Mouse (Mus musculus): ENCODE data around the gene Blm. TPM values are rescaled to one million over a fixed set of nuclear protein-coding genes. Genes with fewer than 3 reads are reported as not detected.

The Blm gene
- polyA plus RNA-seq (2015; fragmentation: Nextera tagmentation; extraction: Ambion mirVana): 16.8 and 17.4 TPM in 2 replicates

DNA sequence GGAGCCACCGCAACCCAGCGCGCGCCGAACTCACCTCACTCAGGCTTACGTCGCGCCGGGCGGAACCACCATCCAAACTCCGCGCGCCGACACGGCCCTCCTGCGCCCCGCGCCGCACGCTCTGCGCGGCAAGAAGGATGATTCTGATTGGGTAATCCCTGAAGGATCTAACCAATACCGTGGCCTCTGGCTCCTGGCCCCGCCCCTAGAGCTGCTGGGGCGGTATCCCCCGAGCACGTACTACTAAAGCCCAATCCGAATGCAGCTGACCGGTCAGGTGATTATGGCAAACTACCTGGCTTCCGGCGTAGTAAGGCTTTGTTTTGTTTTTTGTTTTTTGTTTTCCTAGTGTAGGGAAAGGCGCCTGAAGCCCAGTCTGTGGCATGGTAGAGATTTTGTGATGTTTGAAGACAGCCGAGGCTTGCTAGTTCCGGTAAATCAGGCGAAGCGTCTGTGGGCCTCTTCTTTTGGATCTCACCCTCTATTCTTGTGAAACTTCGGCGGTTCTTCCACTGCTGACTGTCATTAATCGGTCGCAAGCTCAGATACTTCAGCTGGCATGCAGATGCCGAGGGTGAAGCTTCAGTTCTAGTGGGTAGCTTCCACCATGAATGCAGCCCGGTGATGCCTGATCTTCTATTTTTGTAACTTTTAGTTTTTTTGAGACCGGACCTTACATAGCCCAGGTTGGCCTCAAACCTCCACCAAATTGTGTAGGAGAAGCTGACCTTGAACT is at the start of gene Blm:
Gene Blm, minus strand, starts transcription at position 111 of the 736 bp plus-strand sequence.
- Histone ChIP-seq H3K4me3 (replicated peaks) (peak within 1 kb of the TSS; percentile 59), H3K9ac (peak within 1 kb of the TSS; percentile 66), H3K4me1 (replicated peaks) (peaks cover 5% of the 10 kb centered on the region), H3K9me3 (no peaks in the 10 kb centered on the region), H3K4me2 (replicated peaks) (peak within 1 kb of the TSS; percentile 80), H3K36me3 (no peaks in the 10 kb centered on the region), H3K27ac (peak within 1 kb of the TSS; percentile 57), H3K27me3 (replicated peaks) (no peaks in the 10 kb centered on the region)
- peak; percentile 100 for ATAC-seq
- WGBS: under 1% methylated on average over 43 of the region's 43 CpGs

DNA sequence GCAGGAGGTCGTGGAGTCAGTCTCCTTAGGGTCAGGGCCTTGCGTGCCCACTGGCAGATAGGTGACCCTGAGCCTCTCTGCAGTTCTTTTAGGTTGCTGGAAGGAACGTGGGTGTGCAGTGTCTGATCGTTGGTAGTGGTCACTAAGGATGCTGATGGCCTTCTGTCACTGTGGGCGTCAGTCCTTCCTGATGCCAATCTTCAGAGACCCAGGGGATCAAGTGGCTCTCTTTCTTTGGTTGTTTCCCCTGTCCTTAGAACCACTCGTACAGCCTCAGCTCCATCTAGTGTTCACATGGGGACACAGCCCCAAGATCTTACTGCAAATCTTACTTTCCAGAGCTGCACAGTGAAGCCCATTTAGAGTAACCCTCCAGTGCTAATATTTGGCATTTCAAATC is 49.1 kb upstream of the Blm start:
- WGBS: 39% methylated on average over 6 of the region's 6 CpGs
- peaks cover 10% of the 10 kb centered on the region for H3K4me1 ChIP-seq (replicated peaks)
- ATAC-seq: peak; percentile 67; the same call in 1 of the 2 replicates

DNA sequence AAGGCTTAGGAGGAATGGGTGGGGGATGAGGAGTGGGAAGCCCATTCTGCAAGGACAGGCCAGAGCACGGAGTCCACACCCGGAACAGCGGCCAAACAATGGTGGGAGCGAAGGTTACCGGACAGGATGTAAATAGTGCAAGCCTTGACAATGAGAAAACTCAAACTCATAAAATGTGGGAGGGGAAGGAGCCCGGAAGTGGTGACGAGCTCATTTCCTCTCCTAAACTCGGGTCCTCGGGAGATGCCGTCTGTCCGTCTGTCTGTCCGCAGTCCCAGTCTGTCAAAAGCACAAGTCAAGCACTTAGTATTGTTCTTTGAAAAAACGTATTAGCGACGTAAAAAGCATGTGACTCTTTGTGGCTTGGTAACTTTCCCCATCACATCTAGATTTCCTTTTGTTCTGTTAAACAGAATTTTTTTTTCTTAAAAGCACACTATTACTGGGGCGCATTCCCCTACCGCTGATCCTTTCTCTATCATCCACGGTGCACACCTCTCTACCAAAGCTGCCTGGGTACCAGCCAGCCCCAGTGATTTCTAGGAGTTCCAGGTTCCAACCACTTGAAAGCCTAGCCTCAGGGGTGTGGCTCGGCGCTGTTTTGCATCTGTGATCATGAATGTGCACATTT is 48.0 kb upstream of the Blm start:
- H3K4me3 ChIP-seq (replicated peaks): no peak overlapping the region
- no peaks in the 10 kb centered on the region for H3K27me3 ChIP-seq (replicated peaks)
- H3K27ac ChIP-seq: no peak overlapping the region
- peak overlapping the region; percentile 44 for H3K4me2 ChIP-seq (replicated peaks)
- no peak for ATAC-seq
- WGBS: 46% methylated on average over 20 of the region's 20 CpGs
- no peak overlapping the region for H3K9ac ChIP-seq
- H3K4me1 ChIP-seq (replicated peaks): peaks cover 10% of the 10 kb centered on the region
- H3K36me3 ChIP-seq: no peaks in the 10 kb centered on the region
- H3K9me3 ChIP-seq: no peaks in the 10 kb centered on the region

More for the DNA sequence above, 49.1 kb upstream of the Blm start:
- H3K4me3 ChIP-seq (replicated peaks): no peak overlapping the region
- H3K27me3 ChIP-seq (replicated peaks): no peaks in the 10 kb centered on the region
- no peak overlapping the region for H3K27ac ChIP-seq
- H3K9ac ChIP-seq: no peak overlapping the region
- no peak overlapping the region for H3K4me2 ChIP-seq (replicated peaks)
- no peaks in the 10 kb centered on the region for H3K9me3 ChIP-seq
- H3K36me3 ChIP-seq: no peaks in the 10 kb centered on the region; the same call in 1 of the 2 replicates

DNA sequence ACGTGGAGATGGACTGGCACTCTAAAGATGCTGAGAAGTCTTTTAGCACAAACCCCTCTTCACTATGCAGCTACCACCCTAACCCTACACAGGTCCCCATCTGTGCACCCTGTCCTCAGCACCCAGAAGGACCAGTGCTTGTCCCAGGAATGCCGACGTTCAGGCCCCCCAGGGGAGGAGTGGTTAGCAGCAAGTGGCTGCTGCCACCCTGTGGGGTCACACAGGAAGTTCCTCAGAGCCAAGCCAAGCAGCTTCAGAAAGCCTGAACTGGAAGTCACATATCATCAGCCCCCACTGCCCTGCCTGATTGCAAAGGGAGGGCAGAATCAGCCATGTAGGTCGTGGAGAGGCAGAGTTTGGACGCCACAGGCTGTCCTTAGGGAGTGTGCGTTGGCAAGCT is 45.4 kb upstream of the Blm start:
- no peak for ATAC-seq
- no peaks in the 10 kb centered on the region for H3K9me3 ChIP-seq
- WGBS: 19% methylated on average over 6 of the region's 6 CpGs
- H3K4me3 ChIP-seq (replicated peaks): no peak overlapping the region
- H3K9ac ChIP-seq: no peak overlapping the region
- no peaks in the 10 kb centered on the region for H3K36me3 ChIP-seq
- no peak overlapping the region for H3K27ac ChIP-seq
- H3K27me3 ChIP-seq (replicated peaks): no peaks in the 10 kb centered on the region
- peaks cover 2% of the 10 kb centered on the region; the same call in 1 of the 2 replicates for H3K4me1 ChIP-seq (replicated peaks)
- no peak overlapping the region for H3K4me2 ChIP-seq (replicated peaks)

DNA sequence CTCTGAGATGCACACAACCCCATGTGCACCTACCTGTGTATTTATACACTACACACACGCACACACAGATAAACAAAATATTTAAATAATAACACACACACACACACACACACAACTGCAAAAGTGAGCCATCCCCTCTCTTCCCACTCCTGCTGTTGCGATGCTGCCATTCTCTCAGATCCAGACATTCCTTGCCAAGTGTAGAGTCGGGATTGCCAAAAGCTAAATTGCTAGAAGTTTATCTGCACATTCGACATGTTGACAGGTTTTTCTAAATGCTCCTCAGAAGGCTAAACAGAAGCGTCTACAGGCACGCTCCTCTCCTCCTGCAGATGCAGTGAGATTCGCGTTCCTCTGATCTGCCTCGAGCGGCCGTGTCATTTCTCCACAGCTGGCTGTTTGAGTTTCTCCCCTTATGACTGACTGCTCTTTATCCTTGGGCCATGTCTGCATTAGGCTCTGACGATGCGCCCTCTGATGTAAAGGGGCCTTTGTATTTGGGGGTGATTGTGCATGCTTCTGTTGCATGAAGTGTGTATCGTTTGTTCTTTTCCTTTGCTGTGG is 42.6 kb upstream of the Blm start:
- no peaks in the 10 kb centered on the region for H3K27me3 ChIP-seq (replicated peaks)
- no peaks in the 10 kb centered on the region for H3K4me1 ChIP-seq (replicated peaks)
- H3K4me2 ChIP-seq (replicated peaks): no peak overlapping the region
- H3K36me3 ChIP-seq: no peaks in the 10 kb centered on the region
- no peak overlapping the region for H3K4me3 ChIP-seq (replicated peaks)
- H3K27ac ChIP-seq: no peak overlapping the region
- 0 out of 2 replicates have a peak overlapping the region, but pooled peaks have one; percentile 8 for H3K9ac ChIP-seq
- no peaks in the 10 kb centered on the region for H3K9me3 ChIP-seq
- 49% methylated on average over 14 of the region's 14 CpGs for WGBS
- ATAC-seq: no peak

DNA sequence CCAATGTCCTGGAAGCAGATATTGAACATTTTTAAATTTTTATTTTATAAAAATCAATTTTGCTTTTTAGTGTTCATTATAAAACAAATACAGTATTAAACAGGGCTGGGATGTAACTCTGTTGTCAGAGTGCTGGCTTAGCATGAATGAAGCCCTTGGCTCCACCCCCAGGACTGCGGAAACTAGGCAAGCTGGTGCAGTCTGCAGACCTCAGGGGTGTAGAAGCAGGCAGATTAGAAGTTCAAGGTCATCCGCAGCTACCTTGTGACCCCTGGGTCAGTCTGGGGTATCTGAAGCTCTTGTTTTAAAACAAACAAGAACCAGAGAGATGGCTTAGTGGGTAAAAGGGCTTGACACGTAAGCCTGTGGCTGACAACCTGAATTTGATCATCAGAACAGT is 41.7 kb upstream of the Blm start:
- H3K36me3 ChIP-seq: no peaks in the 10 kb centered on the region
- H3K4me1 ChIP-seq (replicated peaks): no peaks in the 10 kb centered on the region
- H3K9me3 ChIP-seq: no peaks in the 10 kb centered on the region
- no peak overlapping the region for H3K27ac ChIP-seq
- H3K4me2 ChIP-seq (replicated peaks): no peak overlapping the region
- no peak overlapping the region for H3K9ac ChIP-seq
- no peak overlapping the region for H3K4me3 ChIP-seq (replicated peaks)
- H3K27me3 ChIP-seq (replicated peaks): no peaks in the 10 kb centered on the region
- 57% methylated on average over 3 of the region's 3 CpGs for WGBS
- ATAC-seq: no peak

DNA sequence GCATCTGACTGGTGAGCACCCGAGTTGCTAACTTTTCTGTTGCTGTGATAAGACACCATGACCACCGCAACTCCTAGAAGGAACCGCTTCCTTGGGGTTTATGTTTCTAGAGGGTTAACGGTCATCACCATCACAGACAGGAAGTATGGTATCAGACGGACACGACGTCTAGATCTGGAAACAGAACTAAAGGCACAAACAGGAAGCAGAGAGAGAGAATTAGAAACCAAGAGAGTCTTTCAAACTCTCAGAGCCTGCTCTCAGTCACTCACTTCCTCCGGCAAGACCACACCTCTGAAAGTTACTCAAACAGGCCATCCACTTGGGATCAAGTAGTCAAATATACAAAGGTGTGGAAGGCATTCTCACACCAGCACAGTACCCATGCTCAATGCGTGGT is 40.8 kb upstream of the Blm start:
- no peaks in the 10 kb centered on the region for H3K36me3 ChIP-seq

DNA sequence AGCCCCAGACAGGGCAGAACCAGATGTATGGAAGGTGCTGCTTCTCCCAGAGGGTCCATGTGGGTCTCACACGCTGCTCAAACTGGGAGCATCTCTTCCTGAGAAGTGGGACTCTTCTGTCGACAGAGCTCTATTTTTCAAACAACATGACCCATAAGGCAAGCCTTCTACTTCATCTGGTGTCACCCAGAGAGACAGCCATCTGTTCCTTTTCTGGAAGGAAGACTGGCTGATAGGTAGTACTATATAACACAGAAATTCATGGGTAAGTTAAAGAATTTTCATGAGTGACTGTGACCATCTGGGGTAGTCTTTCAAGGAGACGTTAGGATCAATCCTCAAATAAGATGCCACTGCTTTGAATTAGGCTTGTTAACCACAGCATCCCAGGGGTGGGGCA is 38.2 kb upstream of the Blm start:
- H3K9me3 ChIP-seq: no peaks in the 10 kb centered on the region
- no peaks in the 10 kb centered on the region for H3K27me3 ChIP-seq (replicated peaks)
- no peak overlapping the region for H3K9ac ChIP-seq
- 56% methylated on average over 3 of the region's 3 CpGs for WGBS
- no peak overlapping the region for H3K27ac ChIP-seq
- no peak for ATAC-seq
- no peaks in the 10 kb centered on the region for H3K36me3 ChIP-seq
- H3K4me3 ChIP-seq (replicated peaks): no peak overlapping the region
- H3K4me1 ChIP-seq (replicated peaks): no peaks in the 10 kb centered on the region
- H3K4me2 ChIP-seq (replicated peaks): no peak overlapping the region

More for the DNA sequence above, 40.8 kb upstream of the Blm start:
- Histone ChIP-seq H3K4me1 (replicated peaks) (no peaks in the 10 kb centered on the region), H3K4me2 (replicated peaks) (no peak overlapping the region), H3K4me3 (replicated peaks) (no peak overlapping the region), H3K27ac (no peak overlapping the region), H3K27me3 (replicated peaks) (no peaks in the 10 kb centered on the region), H3K9ac (no peak overlapping the region), H3K9me3 (no peaks in the 10 kb centered on the region)
- no peak for ATAC-seq
- 74% methylated on average over 9 of the region's 9 CpGs for WGBS

DNA sequence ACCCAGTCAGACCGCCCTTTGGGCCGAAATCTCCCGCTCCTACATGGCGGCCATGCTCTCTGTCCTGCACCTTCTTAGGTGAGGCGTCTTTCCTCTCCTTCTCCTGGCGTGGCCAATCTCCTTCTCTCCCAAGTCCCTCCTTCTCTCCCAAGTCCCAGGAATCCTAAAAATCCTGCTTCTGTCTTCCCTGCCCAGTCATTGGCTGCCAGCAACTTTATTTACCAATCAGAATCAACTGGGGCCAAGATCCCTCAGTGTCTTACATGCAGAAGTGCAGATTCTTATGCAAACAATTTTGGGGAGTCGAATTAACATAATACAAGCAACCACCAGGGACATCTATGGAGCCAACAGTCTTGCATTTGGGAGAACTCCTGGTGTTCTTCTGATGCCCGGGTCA is 33.1 kb upstream of the Blm start:
- Histone ChIP-seq H3K27me3 (replicated peaks) (no peaks in the 10 kb centered on the region), H3K36me3 (no peaks in the 10 kb centered on the region), H3K27ac (no peak overlapping the region), H3K9ac (no peak overlapping the region), H3K9me3 (no peaks in the 10 kb centered on the region), H3K4me3 (replicated peaks) (no peak overlapping the region), H3K4me2 (replicated peaks) (no peak overlapping the region), H3K4me1 (replicated peaks) (no peaks in the 10 kb centered on the region)
- 80% methylated on average over 8 of the region's 8 CpGs for WGBS
- no peak for ATAC-seq

DNA sequence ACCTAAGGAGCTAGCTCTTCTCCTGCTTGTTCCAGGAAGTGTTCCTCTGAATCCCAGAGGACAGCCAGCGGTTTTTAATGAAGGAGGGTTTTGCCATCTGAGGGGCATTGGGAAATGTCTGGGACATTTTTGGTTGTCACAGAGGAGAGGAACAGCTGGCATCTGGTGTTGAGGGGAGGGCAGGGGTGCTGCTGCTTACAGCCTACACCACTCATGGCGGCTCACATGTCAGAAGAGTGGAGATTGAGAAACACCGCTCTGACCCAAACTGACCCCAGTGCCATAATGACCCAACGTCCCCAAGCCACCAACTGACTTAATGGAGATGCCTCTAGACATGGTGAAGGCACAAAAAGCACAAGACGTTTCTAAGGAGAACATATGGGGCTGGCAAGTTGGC is 27.0 kb upstream of the Blm start:
- H3K4me3 ChIP-seq (replicated peaks): no peak overlapping the region
- WGBS: 78% methylated on average over 5 of the region's 5 CpGs
- no peaks in the 10 kb centered on the region for H3K27me3 ChIP-seq (replicated peaks)
- H3K27ac ChIP-seq: no peak overlapping the region
- H3K4me2 ChIP-seq (replicated peaks): no peak overlapping the region
- no peak for ATAC-seq
- no peaks in the 10 kb centered on the region for H3K9me3 ChIP-seq
- no peaks in the 10 kb centered on the region for H3K4me1 ChIP-seq (replicated peaks)
- no peak overlapping the region for H3K9ac ChIP-seq
- H3K36me3 ChIP-seq: no peaks in the 10 kb centered on the region

DNA sequence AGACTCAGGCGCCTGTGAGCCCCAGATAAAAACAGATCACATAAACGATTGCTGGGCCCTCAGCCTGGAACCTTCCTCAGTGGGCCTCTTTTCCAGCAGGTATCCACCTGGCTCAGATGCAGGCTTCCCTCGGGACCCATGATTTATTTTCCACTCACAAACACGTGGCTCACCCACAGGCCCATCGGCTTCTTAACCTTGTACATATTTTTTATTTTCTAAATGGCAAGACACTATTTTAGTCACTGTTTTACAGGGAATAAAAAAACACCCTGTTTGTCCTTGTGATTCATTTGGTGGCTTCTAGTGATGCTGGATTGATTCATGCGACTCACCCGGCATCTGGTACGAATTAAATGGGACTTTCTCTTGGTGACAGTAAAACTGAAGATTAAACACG is 26.4 kb upstream of the Blm start:
- H3K9me3 ChIP-seq: no peaks in the 10 kb centered on the region
- H3K27me3 ChIP-seq (replicated peaks): no peaks in the 10 kb centered on the region
- 72% methylated on average over 9 of the region's 9 CpGs for WGBS
- H3K27ac ChIP-seq: no peak overlapping the region
- H3K9ac ChIP-seq: no peak overlapping the region
- ATAC-seq: no peak
- no peak overlapping the region for H3K4me2 ChIP-seq (replicated peaks)
- no peaks in the 10 kb centered on the region for H3K4me1 ChIP-seq (replicated peaks)
- no peak overlapping the region for H3K4me3 ChIP-seq (replicated peaks)
- no peaks in the 10 kb centered on the region for H3K36me3 ChIP-seq

DNA sequence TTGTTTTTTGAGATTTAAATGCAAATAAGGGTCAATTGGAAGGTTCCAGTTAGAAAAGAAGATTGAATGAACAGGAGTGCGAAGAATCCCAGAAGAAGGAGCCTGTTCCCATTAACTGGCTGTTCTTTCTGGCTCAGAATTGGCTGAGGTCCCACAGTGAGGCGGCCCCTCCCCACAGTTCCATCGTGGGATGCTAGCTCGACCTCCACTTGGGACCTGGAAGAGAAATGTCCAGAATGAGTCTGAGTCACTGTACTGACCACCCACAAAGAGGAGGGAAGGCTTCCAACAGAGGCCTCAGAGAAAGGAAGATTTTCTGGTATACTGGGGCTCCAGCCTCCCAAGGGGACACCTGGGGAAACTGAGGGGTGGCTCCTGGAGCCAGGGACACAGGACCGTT is 23.7 kb upstream of the Blm start:
- no peak for ATAC-seq
- no peak overlapping the region for H3K4me2 ChIP-seq (replicated peaks)
- no peak overlapping the region for H3K9ac ChIP-seq
- no peak overlapping the region for H3K27ac ChIP-seq
- H3K9me3 ChIP-seq: no peaks in the 10 kb centered on the region
- no peak overlapping the region for H3K4me3 ChIP-seq (replicated peaks)
- no peaks in the 10 kb centered on the region for H3K36me3 ChIP-seq
- WGBS: 50% methylated on average over 5 of the region's 5 CpGs
- peaks cover 9% of the 10 kb centered on the region; the same call in 1 of the 2 replicates for H3K4me1 ChIP-seq (replicated peaks)
- no peaks in the 10 kb centered on the region for H3K27me3 ChIP-seq (replicated peaks)

Measured in intestine, embryonic 15.5 days (tissue).